Mouse (Mus musculus): ENCODE data around the gene Rassf5. TPM values are rescaled to one million over a fixed set of nuclear protein-coding genes. Genes with fewer than 3 reads are reported as not detected.

The Rassf5 gene
- polyA plus RNA-seq, 1 experiment, result not detected

- H3K4me1 ChIP-seq (ENCODE audit: control insufficient read depth), result no peaks in the 10 kb centered on the region
- H3K27me3 ChIP-seq (ENCODE audit: control insufficient read depth), result no peaks in the 10 kb centered on the region
- H3K4me3 ChIP-seq (replicated peaks), result no peak overlapping the region
- TF ChIP-seq GATA1 (IDR thresholded peaks at IDR 0.05; ENCODE audit: low read length), result no peak
- no peak for TF ChIP-seq TAL1 (IDR thresholded peaks at IDR 0.05; ENCODE audit: low read length)
- no peaks in the 10 kb centered on the region for H3K36me3 ChIP-seq (ENCODE audit: control insufficient read depth)
- H3K9me3 ChIP-seq (ENCODE audit: control insufficient read depth, low read length), result no peaks in the 10 kb centered on the region
Measured at GRCm38 (mm10) chr1:131223345-131223744, 21.7 kb downstream of the Rassf5 start.

- Histone ChIP-seq H3K4me3 (replicated peaks) (no peak overlapping the region), H3K4me1 (ENCODE audit: control insufficient read depth) (no peaks in the 10 kb centered on the region), H3K9me3 (ENCODE audit: control insufficient read depth, low read length) (no peaks in the 10 kb centered on the region), H3K36me3 (ENCODE audit: control insufficient read depth) (no peaks in the 10 kb centered on the region), H3K27me3 (ENCODE audit: control insufficient read depth) (no peaks in the 10 kb centered on the region)
- TF ChIP-seq TAL1 (IDR thresholded peaks at IDR 0.05; ENCODE audit: low read length) (no peak), GATA1 (IDR thresholded peaks at IDR 0.05; ENCODE audit: low read length) (no peak)
Measured at GRCm38 (mm10) chr1:131221822-131222590, 23.1 kb downstream of the Rassf5 start.

GRCm38 (mm10) chr1:131218933-131219332 is 26.1 kb downstream of the Rassf5 start:
- H3K4me3 ChIP-seq (replicated peaks), result no peak overlapping the region
- H3K27me3 ChIP-seq (ENCODE audit: control insufficient read depth), result no peaks in the 10 kb centered on the region
- H3K36me3 ChIP-seq (ENCODE audit: control insufficient read depth), result no peaks in the 10 kb centered on the region
- no peaks in the 10 kb centered on the region for H3K4me1 ChIP-seq (ENCODE audit: control insufficient read depth)
- no peaks in the 10 kb centered on the region for H3K9me3 ChIP-seq (ENCODE audit: control insufficient read depth, low read length)
- TF ChIP-seq TAL1 (IDR thresholded peaks at IDR 0.05; ENCODE audit: low read length) (no peak), GATA1 (IDR thresholded peaks at IDR 0.05; ENCODE audit: low read length) (no peak)

GRCm38 (mm10) chr1:131213361-131213760 is 31.7 kb downstream of the Rassf5 start:
- no peaks in the 10 kb centered on the region for H3K27me3 ChIP-seq (ENCODE audit: control insufficient read depth)
- no peaks in the 10 kb centered on the region for H3K4me1 ChIP-seq (ENCODE audit: control insufficient read depth)
- no peaks in the 10 kb centered on the region for H3K36me3 ChIP-seq (ENCODE audit: control insufficient read depth)
- no peaks in the 10 kb centered on the region for H3K9me3 ChIP-seq (ENCODE audit: control insufficient read depth, low read length)
- no peak for TF ChIP-seq GATA1 (IDR thresholded peaks at IDR 0.05; ENCODE audit: low read length)
- no peak for TF ChIP-seq TAL1 (IDR thresholded peaks at IDR 0.05; ENCODE audit: low read length)
- H3K4me3 ChIP-seq (replicated peaks), result no peak overlapping the region

- no peaks in the 10 kb centered on the region for H3K36me3 ChIP-seq (ENCODE audit: control insufficient read depth)
- H3K27me3 ChIP-seq (ENCODE audit: control insufficient read depth), result no peaks in the 10 kb centered on the region
- no peaks in the 10 kb centered on the region for H3K9me3 ChIP-seq (ENCODE audit: control insufficient read depth, low read length)
- H3K4me3 ChIP-seq (replicated peaks), result no peak overlapping the region
- no peaks in the 10 kb centered on the region for H3K4me1 ChIP-seq (ENCODE audit: control insufficient read depth)
- TF ChIP-seq GATA1 (IDR thresholded peaks at IDR 0.05; ENCODE audit: low read length) (no peak), TAL1 (IDR thresholded peaks at IDR 0.05; ENCODE audit: low read length) (no peak)
Measured at GRCm38 (mm10) chr1:131212956-131213355, 32.1 kb downstream of the Rassf5 start.

- Histone ChIP-seq H3K36me3 (ENCODE audit: control insufficient read depth) (no peaks in the 10 kb centered on the region), H3K4me1 (ENCODE audit: control insufficient read depth) (no peaks in the 10 kb centered on the region), H3K4me3 (replicated peaks) (no peak overlapping the region), H3K27me3 (ENCODE audit: control insufficient read depth) (no peaks in the 10 kb centered on the region), H3K9me3 (ENCODE audit: control insufficient read depth, low read length) (no peaks in the 10 kb centered on the region)
- TF ChIP-seq TAL1 (IDR thresholded peaks at IDR 0.05; ENCODE audit: low read length) (no peak), GATA1 (IDR thresholded peaks at IDR 0.05; ENCODE audit: low read length) (no peak)
Measured at GRCm38 (mm10) chr1:131211655-131212054, 33.4 kb downstream of the Rassf5 start.

- Histone ChIP-seq H3K4me3 (replicated peaks) (no peak overlapping the region), H3K36me3 (ENCODE audit: control insufficient read depth) (no peaks in the 10 kb centered on the region), H3K27me3 (ENCODE audit: control insufficient read depth) (no peaks in the 10 kb centered on the region), H3K4me1 (ENCODE audit: control insufficient read depth) (no peaks in the 10 kb centered on the region), H3K9me3 (ENCODE audit: control insufficient read depth, low read length) (no peaks in the 10 kb centered on the region)
- TF ChIP-seq GATA1 (IDR thresholded peaks at IDR 0.05; ENCODE audit: low read length), result no peak
- TF ChIP-seq TAL1 (IDR thresholded peaks at IDR 0.05; ENCODE audit: low read length), result no peak
Measured at GRCm38 (mm10) chr1:131209971-131210426, 35.1 kb downstream of the Rassf5 start.

- TF ChIP-seq TAL1 (IDR thresholded peaks at IDR 0.05; ENCODE audit: low read length), result no peak
- TF ChIP-seq GATA1 (IDR thresholded peaks at IDR 0.05; ENCODE audit: low read length), result no peak
Measured at GRCm38 (mm10) chr1:131208800-131209199, 36.3 kb downstream of the Rassf5 start.

GRCm38 (mm10) chr1:131208081-131208480 is 37.0 kb downstream of the Rassf5 start:
- TF ChIP-seq GATA1 (IDR thresholded peaks at IDR 0.05; ENCODE audit: low read length) (no peak), TAL1 (IDR thresholded peaks at IDR 0.05; ENCODE audit: low read length) (no peak)
- Histone ChIP-seq H3K9me3 (ENCODE audit: control insufficient read depth, low read length) (no peaks in the 10 kb centered on the region), H3K4me3 (replicated peaks) (no peak overlapping the region), H3K4me1 (ENCODE audit: control insufficient read depth) (no peaks in the 10 kb centered on the region), H3K27me3 (ENCODE audit: control insufficient read depth) (no peaks in the 10 kb centered on the region), H3K36me3 (ENCODE audit: control insufficient read depth) (no peaks in the 10 kb centered on the region)

More at GRCm38 (mm10) chr1:131208800-131209199, 36.3 kb downstream of the Rassf5 start:
- H3K27me3 ChIP-seq (ENCODE audit: control insufficient read depth), result no peaks in the 10 kb centered on the region
- H3K9me3 ChIP-seq (ENCODE audit: control insufficient read depth, low read length), result no peaks in the 10 kb centered on the region
- no peak overlapping the region for H3K4me3 ChIP-seq (replicated peaks)
- H3K36me3 ChIP-seq (ENCODE audit: control insufficient read depth), result no peaks in the 10 kb centered on the region
- no peaks in the 10 kb centered on the region for H3K4me1 ChIP-seq (ENCODE audit: control insufficient read depth)
